Mouse (Mus musculus) forebrain, embryonic 16.5 days (tissue): ENCODE measurements around the gene Ndufv1. TPM values are rescaled to one million over a fixed set of nuclear protein-coding genes. Genes with fewer than 3 reads are reported as not detected.

ENCODE experiments used
- polyA plus RNA-seq: library from polyadenylated mRNA; unstranded; fragments of >200 nt; fragmentation: Nextera tagmentation; extraction: Ambion mirVana; gene quantifications from 2 replicates; pipeline ENCODE4 v1.2.1, GENCODE M21; 2015

Ndufv1 gene
- polyA plus RNA-seq, 1 experiment from 2014 or later, result 239 TPM

Other genes starting within 250 kb of the Ndufv1 start
- 56.7 and 58.5 TPM in 2 replicates for gene Kmt5b, start 245.4 kb downstream of the Ndufv1 start, polyA plus RNA-seq
- gene Chka, start 161.0 kb downstream of the Ndufv1 start, polyA plus RNA-seq, result 57.5 and 66.7 TPM in 2 replicates
- 9.0 and 11.2 TPM in 2 replicates for gene Tcirg1, start 105.7 kb downstream of the Ndufv1 start, polyA plus RNA-seq
- gene Ndufs8, start 100.0 kb downstream of the Ndufv1 start, polyA plus RNA-seq, result 186 and 207 TPM in 2 replicates
- gene Aldh3b1, start 83.0 kb downstream of the Ndufv1 start, polyA plus RNA-seq, result 1.2 and 1.4 TPM in 2 replicates
- 7.7 TPM in 2 replicates for gene Unc93b1, start 77.6 kb downstream of the Ndufv1 start, polyA plus RNA-seq
- not detected in 2 replicates for gene Aldh3b3, start 54.2 kb downstream of the Ndufv1 start, polyA plus RNA-seq
- 0.30 and 1.1 TPM in 2 replicates for gene Aldh3b2, start 40.5 kb downstream of the Ndufv1 start, polyA plus RNA-seq
- 1.5 and 1.7 TPM in 2 replicates for gene Acy3, start 26.2 kb downstream of the Ndufv1 start, polyA plus RNA-seq
- gene Tbx10, start 20.1 kb downstream of the Ndufv1 start, polyA plus RNA-seq, result not detected in 2 replicates
- 34.0 and 42.1 TPM in 2 replicates for gene Nudt8, start 12.2 kb downstream of the Ndufv1 start, polyA plus RNA-seq
- gene Gm49405, start 12.2 kb downstream of the Ndufv1 start, polyA plus RNA-seq, result 6.6 and 9.6 TPM in 2 replicates
- 8.8 and 13.2 TPM in 2 replicates for gene Doc2g, start 9.5 kb downstream of the Ndufv1 start, polyA plus RNA-seq
- gene Gstp1, start 25.2 kb upstream of the Ndufv1 start, polyA plus RNA-seq, result 402 and 460 TPM in 2 replicates
- 1.1 and 4.1 TPM in 2 replicates for gene Gstp2, start 33.2 kb upstream of the Ndufv1 start, polyA plus RNA-seq
- gene Gstp3, start 46.8 kb upstream of the Ndufv1 start, polyA plus RNA-seq, result not detected in 2 replicates
- not detected in 2 replicates for gene Cabp2, start 68.8 kb upstream of the Ndufv1 start, polyA plus RNA-seq
- gene Cdk2ap2, start 84.4 kb upstream of the Ndufv1 start, polyA plus RNA-seq, result 76.6 and 80.3 TPM in 2 replicates
- 49.6 and 75.5 TPM in 2 replicates for gene Pitpnm1, start 87.2 kb upstream of the Ndufv1 start, polyA plus RNA-seq
- 91.4 and 91.6 TPM in 2 replicates for gene Aip, start 113.1 kb upstream of the Ndufv1 start, polyA plus RNA-seq
- not detected in 2 replicates for gene Gpr152, start 127.0 kb upstream of the Ndufv1 start, polyA plus RNA-seq
- 0.22 TPM in 1 of 2 replicates, not detected in the other for gene Cabp4, start 131.2 kb upstream of the Ndufv1 start, polyA plus RNA-seq
- gene Coro1b, start 135.8 kb upstream of the Ndufv1 start, polyA plus RNA-seq, result 143 and 145 TPM in 2 replicates
- gene Ptprcap, start 140.8 kb upstream of the Ndufv1 start, polyA plus RNA-seq, result 0.39 TPM in 1 of 2 replicates, not detected in the other
- gene Rps6kb2, start 150.5 kb upstream of the Ndufv1 start, polyA plus RNA-seq, result 52.6 and 59.8 TPM in 2 replicates
- gene Carns1, start 162.7 kb upstream of the Ndufv1 start, polyA plus RNA-seq, result 2.8 and 4.1 TPM in 2 replicates
- 0.29 and 0.42 TPM in 2 replicates for gene Tbc1d10c, start 178.5 kb upstream of the Ndufv1 start, polyA plus RNA-seq
- gene Ppp1ca, start 179.3 kb upstream of the Ndufv1 start, polyA plus RNA-seq, result 551 and 574 TPM in 2 replicates
- gene Rad9a, start 188.9 kb upstream of the Ndufv1 start, polyA plus RNA-seq, result 22.6 and 26.1 TPM in 2 replicates
- gene Clcf1, start 201.4 kb upstream of the Ndufv1 start, polyA plus RNA-seq, result 0.40 and 0.49 TPM in 2 replicates
- not detected in 2 replicates for gene AC109138.7, start 201.6 kb upstream of the Ndufv1 start, polyA plus RNA-seq
- gene Pold4, start 219.1 kb upstream of the Ndufv1 start, polyA plus RNA-seq, result 19.6 and 21.9 TPM in 2 replicates